Mouse (Mus musculus): ENCODE data around the gene Taar6.

- TF ChIP-seq CTCF (IDR thresholded peaks at IDR 0.05; ENCODE audit: borderline replicate concordance, insufficient read depth, low read length): no peak
- no peak for TF ChIP-seq POLR2A (IDR thresholded peaks at IDR 0.05; ENCODE audit: low read depth, low read length)
These were observed 21.0 kb upstream of the Taar6 start for GRCm38 (mm10) chr10:24006442-24006841.
